Mouse (Mus musculus) cerebellum, postnatal 4 days (tissue): ENCODE results near the gene Slc48a1.

Experiments used
- DNase-seq, 2 experiments: peaks; one replicate each; pipeline ENCODE4 v3.0.0; 2022; ENCODE audit warnings: low spot score in 2 of 2, mixed read lengths in 1 of 2

Slc48a1 gene

DNA sequence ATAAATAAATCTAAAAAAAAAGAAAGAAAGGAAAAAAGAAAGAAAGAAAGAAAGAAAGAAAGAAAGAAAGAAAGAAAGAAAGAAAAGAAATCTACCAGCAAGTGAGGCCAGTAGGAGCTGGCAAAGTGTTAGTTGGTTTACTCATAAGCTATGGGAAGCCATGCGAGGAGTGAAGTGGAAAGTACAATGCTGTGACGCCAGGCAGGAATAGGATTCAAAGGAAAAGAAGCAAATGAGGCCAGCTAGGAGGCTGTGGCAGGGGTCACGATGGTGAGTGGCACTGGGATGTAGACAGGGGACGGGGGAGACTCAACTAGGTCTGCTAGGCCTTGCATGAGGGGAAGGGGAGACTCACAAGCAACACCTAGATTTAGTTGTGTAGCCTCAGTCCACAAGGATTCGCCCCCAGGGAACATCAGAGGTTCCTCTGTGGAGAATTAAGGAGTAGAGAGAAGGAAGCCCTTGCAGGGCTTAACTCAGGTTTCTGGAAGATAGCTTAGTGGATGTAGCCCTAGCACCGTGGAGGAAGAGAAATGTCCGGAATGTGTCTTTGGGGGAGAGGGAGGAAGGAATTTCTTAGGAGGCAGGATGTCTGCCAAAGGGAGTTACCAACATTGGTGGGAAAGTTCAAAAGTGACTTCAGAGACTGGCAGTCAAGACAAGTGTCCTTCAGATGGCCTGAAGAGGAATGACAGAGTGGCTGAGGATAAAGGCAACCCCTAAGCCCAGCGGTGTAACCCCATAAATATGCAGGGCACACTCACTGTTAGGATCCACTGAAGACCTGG is at the start of gene Slc48a1:
Slc48a1 (plus strand) TSS at position 210 of the 788 bp plus-strand sequence.
- no peak for DNase-seq

DNA sequence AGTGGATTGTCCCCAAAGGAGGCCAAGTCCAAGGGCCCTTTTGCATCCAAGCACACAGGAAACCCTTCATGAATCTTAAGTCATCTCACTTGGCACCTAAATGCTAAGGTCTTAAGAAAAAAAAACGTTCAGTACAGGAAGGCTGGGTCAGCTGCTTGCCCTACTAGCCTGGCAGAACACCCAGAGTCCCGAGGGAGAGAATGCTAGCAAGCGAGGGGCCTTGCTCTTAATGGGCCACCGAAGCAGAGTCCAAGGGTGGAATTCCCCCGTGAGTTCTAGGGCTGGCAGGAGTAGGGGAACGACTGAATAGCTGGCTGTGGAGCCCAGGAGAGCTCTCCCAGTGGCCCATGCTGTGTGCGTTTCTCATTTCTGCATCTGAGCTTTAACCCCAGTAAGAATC is 49.5 kb upstream of the Slc48a1 start:
- DNase-seq, result no peak

DNA sequence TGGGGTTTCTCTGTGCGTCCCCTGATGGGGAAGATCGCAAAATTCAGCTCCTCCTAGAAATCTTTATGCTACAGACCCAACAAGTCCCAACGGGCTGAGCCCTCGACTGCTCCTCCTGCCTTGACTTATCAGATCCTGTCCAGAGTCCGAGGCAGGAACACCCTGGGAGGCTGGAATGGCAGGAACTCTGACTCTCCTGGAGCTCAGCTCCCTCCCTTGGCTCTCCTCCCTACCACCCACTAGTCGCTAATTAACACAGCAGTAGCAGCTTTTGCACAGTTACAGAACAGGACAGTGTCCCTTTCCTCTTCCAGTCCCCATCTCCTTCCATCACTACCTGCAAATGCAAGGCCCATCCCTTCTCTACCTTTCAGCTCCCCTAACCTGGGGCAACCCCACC is 48.0 kb upstream of the Slc48a1 start:
- DNase-seq, result no peak

DNA sequence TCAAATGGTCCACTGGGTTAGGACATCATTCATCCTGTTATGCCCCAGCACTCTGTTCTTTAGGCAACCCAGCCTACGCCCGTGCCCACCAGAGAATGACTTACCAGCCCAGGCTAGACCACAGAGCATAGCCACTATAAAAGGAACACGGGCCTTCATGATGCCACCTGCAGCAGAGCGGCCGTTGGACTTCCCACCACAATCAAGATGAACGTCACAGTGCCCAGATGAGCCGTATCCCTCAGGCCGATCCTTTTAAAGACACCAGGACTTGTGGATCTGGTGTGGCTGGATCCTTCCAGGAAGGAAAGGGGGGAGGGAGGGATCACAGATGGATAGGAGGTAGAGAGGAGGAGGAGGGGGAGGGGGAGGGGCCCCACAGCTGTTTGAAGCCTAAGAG is 47.2 kb upstream of the Slc48a1 start, which contains the start of gene Endou:
Endou (minus strand) TSS at position 229 of the 400 bp plus-strand sequence.
- DNase-seq, result no peak

DNA sequence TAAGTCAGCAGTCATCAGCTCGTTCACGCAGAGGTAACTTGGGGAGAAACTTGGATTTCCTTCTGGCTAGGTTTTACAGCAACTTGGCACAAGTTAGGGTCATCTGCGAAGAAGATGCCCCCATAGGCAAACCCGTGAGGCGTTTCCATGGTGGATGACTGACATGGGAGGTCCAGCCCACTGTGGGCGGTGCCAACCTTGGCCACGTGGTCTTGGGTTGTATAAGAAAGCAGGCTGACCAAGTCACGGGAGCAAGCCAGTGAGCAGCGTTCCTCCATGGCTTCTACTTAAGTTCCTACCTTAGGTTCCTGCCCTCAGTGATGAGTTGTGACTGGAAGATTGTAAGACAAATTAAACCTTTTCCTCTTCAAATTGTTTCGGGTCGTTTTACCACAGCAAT is 46.3 kb upstream of the Slc48a1 start:
- no peak for DNase-seq

DNA sequence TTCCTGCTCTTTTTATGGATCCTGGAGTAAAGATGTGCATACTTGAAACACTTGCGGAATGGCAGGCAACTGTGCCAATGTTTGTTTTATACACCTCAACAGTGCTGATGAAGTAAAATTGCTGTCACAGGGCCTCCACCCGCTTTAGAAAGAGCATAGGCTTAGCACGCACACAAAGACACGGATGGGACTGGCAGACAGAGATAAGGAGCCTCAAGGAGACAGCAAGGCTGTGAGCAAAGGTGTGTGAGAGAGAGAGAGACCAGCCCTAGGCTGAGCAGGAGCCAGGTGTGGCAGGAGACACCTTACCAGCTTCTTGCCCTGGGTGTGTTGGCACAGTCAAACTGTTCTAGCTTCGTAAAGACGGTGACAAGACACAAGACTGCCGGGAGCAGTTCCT is 39.4 kb upstream of the Slc48a1 start:
- DNase-seq, result no peak

DNA sequence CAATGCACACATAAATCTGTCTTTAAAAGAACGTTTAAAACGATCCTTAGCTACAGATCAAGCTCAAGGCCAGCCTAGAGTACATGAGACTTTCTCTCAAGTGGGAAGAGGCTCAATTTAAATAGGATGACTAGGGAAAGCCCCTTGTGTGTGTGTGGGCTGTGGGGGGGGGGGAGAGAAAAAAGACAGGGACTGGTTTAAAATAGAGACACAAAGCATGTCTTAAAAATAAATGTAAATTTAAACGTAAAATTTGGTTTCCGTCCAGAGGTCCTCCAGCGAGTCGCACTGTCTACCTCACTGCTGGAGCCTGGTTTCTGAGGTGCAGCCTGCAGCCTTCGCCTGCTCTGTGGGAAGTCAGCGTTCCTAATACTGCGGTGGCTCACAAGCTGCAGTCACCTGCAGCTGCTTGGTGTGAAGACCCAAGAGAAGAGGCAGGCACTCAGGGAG is 38.0 kb upstream of the Slc48a1 start:
- DNase-seq, result no peak

DNA sequence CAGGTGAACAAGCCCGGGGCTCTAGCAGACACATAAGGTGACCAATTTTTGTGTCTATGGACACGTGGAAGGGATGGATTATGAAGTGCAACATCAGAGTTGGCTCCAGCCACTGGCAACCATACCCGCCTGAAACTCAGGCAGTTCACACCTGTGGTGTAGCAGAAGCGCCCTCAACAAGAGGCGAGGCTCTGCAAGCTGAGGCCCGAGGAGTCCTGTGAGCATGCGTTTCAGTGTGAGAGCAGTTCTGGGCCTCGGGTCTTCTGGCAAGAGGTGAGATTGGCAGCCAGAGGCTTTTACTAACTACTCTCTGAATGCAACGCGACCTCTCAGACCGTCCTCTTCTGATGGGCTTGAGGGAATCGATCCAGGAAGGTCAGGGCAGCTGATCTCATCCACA is 36.7 kb upstream of the Slc48a1 start:
- DNase-seq, result no peak

DNA sequence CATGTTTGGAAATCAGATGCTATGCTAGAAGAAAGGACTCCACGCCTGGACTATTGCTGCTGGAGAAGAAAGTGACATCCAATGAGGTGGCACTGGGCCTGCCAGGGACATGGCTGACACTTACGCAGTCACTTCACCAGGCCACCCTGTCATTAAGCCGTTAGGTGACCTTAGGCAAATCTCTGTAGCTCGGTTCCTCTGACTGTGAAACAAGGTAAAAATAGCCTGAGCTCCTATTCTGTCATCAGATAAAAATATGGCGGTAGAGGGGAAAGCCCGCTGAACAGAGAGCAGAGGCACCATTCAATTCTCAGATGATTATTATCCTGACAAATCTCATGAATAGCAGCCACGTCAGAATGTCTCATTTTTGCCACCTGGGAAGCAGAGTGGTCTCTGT is 36.2 kb upstream of the Slc48a1 start:
- no peak for DNase-seq

DNA sequence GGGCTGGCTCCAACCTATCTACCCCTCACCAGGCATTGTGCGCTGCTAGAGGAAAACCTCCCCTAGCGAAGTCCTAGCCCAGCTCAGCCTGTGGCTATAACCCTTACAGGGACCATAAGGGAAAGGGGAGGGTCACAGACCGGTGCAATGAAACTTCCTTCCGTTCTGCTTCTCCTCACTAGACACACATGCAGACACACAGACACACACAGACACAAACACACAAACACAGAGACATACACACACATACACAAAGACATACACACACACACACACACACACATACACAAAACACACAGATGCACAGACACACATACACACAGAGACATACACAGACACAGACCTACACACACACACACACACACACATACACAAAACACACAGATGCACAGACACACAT is 35.7 kb upstream of the Slc48a1 start:
- no peak for DNase-seq

DNA sequence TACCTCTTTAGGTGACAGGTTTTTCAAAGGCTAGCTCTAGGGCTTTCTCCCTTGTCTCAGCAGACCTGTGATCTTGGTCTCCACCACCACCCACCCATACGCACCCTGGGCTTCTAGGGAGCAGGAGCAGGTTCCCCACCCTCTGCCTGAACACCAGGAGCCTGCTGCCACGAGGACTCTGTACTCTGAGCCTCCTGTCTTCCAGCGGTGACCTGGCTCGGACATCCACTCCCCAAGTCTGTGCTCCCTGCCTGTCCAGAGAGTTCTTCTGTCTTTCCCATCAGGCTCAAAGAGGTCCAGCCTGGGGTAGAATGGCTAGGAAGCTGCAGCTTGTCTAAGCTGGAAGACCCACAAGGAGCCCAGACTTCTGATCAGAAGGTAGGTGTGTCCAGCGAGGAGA is 35.1 kb upstream of the Slc48a1 start:
- no peak for DNase-seq

DNA sequence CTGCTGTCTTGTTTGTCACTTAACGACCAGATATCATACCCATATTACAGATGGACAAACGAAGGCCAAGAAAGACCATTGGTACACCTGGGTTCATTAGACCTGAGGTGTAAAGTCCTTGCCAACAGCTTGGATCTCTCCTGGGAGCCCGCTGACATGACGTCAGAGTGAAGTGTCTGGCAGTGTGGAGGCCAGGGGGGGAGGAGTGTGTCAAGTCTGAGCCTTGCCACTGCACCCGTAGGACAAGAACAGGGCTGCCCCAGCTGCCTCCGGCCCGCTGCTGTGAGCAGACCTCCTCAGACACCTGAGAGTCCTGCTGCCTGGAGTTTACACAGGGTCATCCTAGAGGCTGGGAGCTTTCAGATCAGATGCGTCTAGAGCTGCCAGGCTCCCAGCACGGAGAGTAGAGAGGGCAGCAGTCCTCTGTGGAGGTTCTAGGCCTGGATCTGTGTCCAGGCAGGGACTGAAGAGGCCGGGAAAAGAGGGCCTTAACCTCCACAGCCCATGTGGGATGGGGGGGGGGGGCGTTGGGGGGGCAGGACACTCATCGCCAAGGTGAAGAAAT is 34.3 kb upstream of the Slc48a1 start:
- no peak for DNase-seq

DNA sequence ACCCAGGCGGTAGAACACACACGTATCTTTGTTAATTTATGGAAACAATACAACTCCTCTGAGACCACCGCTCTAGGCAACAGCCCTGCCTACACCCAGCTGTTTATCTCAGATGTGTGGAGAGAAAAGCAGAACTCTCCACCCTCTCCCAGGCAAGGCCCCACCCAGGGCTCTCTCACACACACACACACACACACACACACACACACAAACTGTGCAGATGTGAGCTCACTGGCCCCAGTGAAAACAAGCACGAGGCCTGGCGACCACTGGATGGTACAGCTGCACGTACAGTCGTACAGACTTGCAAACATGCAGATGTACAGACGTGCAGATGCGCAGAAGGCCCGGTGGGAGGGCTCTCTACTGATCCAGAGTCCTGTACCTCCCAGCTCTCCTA is 33.4 kb upstream of the Slc48a1 start:
- DNase-seq, result no peak

DNA sequence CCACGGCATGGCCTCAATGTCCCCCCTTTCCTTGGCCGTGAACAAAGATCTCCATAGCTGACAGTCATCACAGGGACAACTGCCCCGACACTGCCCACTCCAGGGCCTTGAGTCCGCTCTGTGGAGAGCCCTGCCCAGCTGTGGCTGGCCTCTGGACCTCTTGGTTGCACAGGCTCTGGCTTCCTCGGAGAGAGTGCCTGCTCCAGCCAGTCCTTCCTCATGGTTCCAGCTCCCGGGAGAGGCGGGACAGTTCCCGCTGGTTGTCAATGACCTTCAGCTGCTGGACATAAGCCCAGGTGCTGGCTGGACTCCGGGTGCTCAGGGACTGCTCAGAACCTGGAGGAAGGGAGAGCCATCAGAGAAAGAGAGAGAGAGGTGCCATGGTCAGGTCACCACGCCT is 33.0 kb upstream of the Slc48a1 start:
- no peak for DNase-seq

DNA sequence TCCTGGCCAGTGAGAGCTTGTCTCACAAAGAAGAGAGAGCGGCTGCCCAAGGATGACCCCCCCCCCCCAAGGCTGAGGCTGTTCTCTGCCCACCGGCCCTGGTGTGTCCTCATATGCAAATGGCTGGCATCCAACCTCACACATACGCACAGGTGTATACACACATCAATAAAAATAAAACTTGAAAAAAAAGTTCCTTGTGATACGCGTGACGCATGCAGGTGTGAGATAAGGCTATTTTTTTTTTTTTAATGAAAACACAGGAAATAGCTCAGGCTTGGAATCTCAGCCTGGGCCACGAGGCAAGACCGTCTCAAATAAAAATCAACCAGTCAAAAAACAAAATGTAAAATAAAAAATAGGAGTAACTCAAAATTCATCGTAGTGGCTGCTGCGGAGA is 32.0 kb upstream of the Slc48a1 start:
- DNase-seq, result no peak

DNA sequence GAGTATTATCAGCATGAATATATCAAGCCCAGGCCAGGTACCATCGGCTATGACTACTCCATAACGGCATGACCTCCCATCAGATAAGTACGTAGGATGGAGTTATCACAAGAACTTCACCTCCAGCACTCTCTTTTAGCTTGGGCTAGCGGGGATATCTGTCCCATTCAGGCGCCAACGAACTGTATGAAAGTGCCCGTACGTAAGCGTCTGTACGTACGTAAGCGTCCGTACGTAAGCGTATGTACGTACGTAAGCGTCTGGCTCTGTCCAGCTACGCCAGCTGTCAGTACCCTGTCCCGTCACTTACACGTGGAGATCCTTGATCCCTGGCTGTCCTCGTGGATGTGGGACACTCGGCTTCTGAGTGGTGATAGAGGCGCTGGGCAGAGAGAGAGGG is 31.6 kb upstream of the Slc48a1 start:
- DNase-seq, result no peak

DNA sequence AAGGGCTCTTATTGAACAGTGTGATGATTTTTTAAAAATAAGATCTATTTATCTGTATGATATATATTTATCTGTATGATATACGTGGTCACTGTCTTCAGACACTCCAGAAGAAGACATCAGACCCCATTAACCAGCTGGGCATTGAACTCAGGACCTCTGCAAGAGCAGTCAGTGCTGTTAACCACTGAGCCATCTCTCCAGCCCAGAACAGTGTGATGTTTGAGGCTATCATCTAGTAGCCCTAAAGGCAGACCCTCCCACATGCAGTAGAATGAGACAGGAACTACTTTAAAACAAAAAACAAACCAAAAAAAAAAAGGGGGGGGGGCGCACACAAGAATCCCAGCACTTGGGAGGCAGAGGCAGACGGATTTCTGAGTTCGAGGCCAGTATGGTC is 30.8 kb upstream of the Slc48a1 start:
- DNase-seq, result no peak

DNA sequence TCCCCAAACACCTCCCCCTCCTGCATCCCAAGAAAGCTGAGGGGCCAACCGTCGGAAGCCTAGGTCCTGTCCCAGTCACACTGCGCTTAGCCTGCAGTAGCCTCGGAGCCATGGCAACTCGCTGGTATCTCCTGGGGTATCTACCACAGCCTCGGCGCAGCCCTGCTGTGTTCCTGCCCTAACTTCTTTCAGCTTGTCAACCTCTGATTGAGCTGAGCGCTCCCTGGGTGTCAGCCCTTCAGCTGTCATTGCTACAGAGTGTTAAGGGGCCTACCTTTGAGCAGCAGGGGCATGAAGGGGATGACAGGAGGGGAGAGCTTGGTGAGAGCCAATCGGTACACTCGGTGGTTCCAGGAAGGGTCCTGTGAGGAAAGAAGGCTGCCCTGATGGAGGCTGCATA is 30.0 kb upstream of the Slc48a1 start:
- no peak for DNase-seq

DNA sequence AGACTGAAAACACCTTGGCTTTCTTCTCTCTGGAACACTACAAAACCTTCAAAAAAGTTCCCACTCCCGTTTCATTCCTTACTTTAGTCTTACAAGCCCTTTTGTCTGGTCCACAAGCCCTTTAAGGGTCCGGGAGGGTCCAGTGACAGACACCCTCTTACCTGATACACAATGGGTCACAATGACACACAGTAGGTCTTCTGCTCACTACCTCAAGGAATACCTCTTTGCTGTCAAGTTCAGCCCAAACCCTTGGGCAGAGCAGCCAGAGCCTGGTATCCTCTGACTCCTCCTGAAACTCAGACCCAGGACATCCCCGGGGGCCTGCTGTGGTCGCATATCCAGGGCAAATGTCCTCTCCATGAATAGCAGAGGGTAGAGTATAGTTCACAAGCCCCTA is 29.4 kb upstream of the Slc48a1 start:
- DNase-seq, result no peak

DNA sequence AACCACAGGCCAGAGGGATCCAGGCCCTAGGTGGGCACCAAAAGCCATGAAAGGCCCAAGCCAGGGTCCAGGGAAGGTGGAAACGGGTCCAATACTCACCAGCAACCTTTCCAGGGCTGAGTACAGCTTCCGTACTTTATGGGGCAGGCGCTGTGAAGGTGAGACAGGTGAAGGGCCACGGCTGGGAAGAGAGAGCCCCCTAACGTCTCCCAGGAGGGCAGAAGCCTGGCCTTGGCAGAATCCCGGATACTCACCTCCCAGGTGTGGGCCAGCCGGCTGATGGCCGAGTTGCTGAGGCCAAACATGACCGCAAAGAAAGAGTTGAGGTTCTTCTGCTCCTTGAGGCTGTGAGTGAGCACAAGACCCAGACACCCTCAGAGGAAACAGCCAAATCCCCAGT is 28.9 kb upstream of the Slc48a1 start:
- DNase-seq, result no peak

DNA sequence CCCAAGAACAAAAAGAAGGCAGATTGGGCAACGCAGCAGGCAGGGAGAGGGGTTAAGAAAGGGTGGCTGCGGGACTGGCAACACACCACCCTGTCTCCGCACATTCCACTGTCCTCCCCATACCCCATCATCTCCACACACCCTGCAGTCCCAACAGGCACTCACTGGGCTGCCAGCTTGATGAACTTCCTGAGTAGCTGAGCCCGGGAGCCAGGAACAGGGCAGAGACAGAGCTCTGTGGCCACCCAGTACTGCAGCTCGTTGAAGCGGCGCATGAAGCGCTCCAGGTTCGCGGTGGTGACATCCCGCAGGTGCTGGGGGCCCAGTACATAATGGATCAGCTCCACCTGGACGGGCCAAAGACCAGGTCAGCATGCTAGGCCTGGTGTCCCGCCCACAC is 28.5 kb upstream of the Slc48a1 start:
- no peak for DNase-seq

DNA sequence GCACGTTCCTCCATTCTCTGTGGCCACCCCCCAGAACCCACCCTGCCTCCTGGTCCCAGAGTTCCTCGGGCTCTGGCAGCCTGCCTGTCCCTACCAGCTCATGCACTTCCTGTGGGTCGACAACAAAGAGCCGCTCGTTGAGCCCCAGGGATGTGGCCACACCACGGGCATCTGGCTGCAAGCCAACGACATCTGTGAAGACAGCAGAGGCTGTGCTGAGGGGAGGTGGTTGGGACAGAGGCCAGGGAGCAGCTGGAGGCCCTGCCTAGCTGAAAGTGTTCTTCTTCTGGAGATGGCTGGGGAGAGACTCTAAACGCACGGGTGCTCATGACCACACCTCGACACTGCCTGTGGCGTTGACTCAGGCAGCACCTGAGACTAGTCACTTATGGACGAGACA is 27.6 kb upstream of the Slc48a1 start:
- peak; percentile 85 to 95 for DNase-seq

DNA sequence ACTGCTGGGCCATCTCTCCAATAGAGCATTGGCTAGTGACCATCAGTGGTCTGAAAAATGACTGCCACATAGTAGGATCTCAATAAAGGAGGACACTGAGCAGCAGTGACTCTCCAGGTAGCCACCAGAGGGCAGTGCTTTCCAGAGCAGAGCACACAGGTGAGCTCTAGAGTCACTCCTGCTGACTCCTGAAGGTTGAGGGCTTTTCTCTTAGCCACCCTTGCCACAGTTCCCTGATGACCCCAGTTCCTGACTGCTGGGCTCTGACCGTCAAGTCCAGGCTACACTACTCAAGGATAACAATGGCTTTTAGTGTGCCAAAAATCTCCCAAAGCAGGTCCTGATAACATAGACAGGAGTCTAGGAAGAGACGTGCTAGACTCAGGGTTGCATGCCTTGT is 26.6 kb upstream of the Slc48a1 start:
- no peak for DNase-seq

DNA sequence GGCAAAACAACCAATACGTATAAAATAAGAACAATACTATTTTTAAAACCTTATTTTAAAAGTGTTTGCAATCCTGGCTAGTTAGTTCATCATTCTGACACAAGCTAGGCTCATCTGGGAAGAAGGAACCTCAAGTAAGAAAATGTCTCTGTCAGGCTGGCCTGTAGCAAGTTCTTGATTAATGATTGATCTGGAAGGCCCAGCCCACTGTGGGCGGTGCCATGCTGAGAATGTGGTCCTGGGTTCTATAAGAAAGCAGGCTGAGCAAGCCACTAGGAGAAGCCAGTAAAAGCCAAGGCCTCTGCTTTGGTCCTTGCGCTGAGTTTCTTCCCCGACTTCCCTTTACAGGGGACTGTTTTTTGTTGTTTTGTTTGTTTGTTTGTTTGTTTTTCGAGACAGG is 25.8 kb upstream of the Slc48a1 start:
- DNase-seq, result no peak
